In the genomic region with DNA sequence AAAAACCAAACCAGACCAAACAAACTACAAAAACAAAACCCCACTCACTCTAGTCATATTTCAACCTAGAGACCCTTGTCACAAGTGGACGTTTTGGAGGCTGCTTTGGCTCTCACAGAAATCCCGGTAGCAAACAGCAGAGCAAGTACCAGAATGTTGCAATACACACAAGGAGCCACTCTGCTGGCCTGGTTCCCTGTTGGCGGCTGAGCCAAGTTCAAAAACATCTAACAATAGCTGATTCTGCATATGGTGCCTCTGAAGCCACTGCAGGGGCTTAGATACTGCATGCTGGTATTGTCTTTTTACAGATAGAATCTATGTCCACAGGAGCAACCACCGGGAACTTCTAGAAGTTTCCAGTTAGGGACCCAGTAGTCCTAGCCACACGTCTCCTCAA, we compare ENCODE assay signal across 8 mouse cellular contexts.
DNase-seq lines count a peak whose midpoint lies in the region; ATAC-seq lines count a peak whose summit lies in the region.

No protein-coding gene starts in this region.

- ATAC-seq in kidney, embryonic 16.5 days (ENCODE audit: low FRiP score, low TSS enrichment), result no peak

- no peak overlapping the region for H3K9ac ChIP-seq in kidney, embryonic 16.5 days (replicated peaks; ENCODE audit: low read length)

- intact Hi-C loops in heart, postnatal 25 days (cut with DNase I), result no loop called here

- H3K4me1 ChIP-seq in kidney, embryonic 16.5 days (ENCODE audit: insufficient read depth, low read length), result no peaks in the 10 kb centered on the region

- H3K36me3 ChIP-seq in kidney, embryonic 16.5 days (ENCODE audit: insufficient read depth, low read length), result no peaks in the 10 kb centered on the region

- no peaks in the 10 kb centered on the region for H3K27me3 ChIP-seq in kidney, embryonic 16.5 days (ENCODE audit: insufficient read depth, low read length)

- H3K4me3 ChIP-seq in kidney, embryonic 16.5 days (ENCODE audit: low read length), result no peak overlapping the region

- no peak overlapping the region for H3K4me2 ChIP-seq in kidney, embryonic 16.5 days (replicated peaks; ENCODE audit: low read depth, low read length)

- H3K9me3 ChIP-seq in kidney, embryonic 16.5 days (ENCODE audit: low read length), result peaks cover 3% of the 10 kb centered on the region; the same call in 1 of the 2 replicates

- peak; percentile 19 for DNase-seq in heart, adult 8-10 months (ENCODE audit: low spot score)
- DNase-seq in heart, postnatal 25 days (ENCODE audit: low spot score), result no peak
- DNase-seq in cerebellum, adult 9-10 months, result peak; percentile 87
- DNase-seq in layer of hippocampus, adult 11-12 months (ENCODE audit: low spot score), result peak; percentile 80
- DNase-seq in lung, postnatal 36 days, result peak; percentile 75
- DNase-seq in ovary, adult 18-20 months (ENCODE audit: low spot score), result no peak
- DNase-seq in urinary bladder, postnatal 4 days (ENCODE audit: low spot score in 2 of 2), result no peak

- WGBS in kidney, embryonic 16.5 days, result 67% methylated on average over 5 of the region's 5 CpGs

- no peak overlapping the region for H3K27ac ChIP-seq in kidney, embryonic 16.5 days (ENCODE audit: low read length)

Comparison
In these comparisons a context has a peak if more than half of its experiments do, and no peak if none do; other contexts are left out.
1. DNase-seq: peak in heart, adult 8-10 months (single experiment), cerebellum, adult 9-10 months (single experiment), layer of hippocampus, adult 11-12 months (single experiment) and lung, postnatal 36 days (single experiment); none in heart, postnatal 25 days (single experiment), ovary, adult 18-20 months (single experiment) and urinary bladder, postnatal 4 days (0 of 2).